Mouse (Mus musculus) thymus, postnatal 14 days (tissue): ENCODE data around the gene H2al1j.
"Not testable (repeated sequence)": the region's sequence is repeated elsewhere in the genome, so short reads cannot be mapped to it uniquely, and the experiment has no call there.

Experiments
- DNase-seq: peaks from one replicate; pipeline ENCODE4 v3.0.0; 2021

The H2al1j gene

GRCm38 (mm10) chrX:11327522-11327921 lies at the start of gene H2al1j:
Gene H2al1j (plus strand): TSS chrX:11327822.
- not testable (repeated sequence) for DNase-seq

GRCm38 (mm10) chrX:11280741-11281140 lies 46.9 kb upstream of the H2al1j start:
- DNase-seq = no peak

- DNase-seq = no peak
These were observed 39.2 kb upstream of the H2al1j start for GRCm38 (mm10) chrX:11288306-11288882.

GRCm38 (mm10) chrX:11289244-11289643 lies 38.4 kb upstream of the H2al1j start:
- no peak for DNase-seq

- DNase-seq = not testable (repeated sequence)
These were observed 28.7 kb upstream of the H2al1j start, which contains the start of gene H2al1a for GRCm38 (mm10) chrX:11298957-11299356. Gene H2al1a (plus strand): TSS chrX:11299257.

GRCm38 (mm10) chrX:11302132-11302531 lies 25.5 kb upstream of the H2al1j start, which contains the start of gene H2al1b:
Gene H2al1b (plus strand): TSS chrX:11302432.
- not testable (repeated sequence) for DNase-seq

GRCm38 (mm10) chrX:11305355-11305754 lies 22.3 kb upstream of the H2al1j start, which contains the start of gene H2al1c:
Gene H2al1c (plus strand): TSS chrX:11305655.
- DNase-seq = not testable (repeated sequence)

- DNase-seq = not testable (repeated sequence)
These were observed 19.1 kb upstream of the H2al1j start, which contains the start of gene H2al1d for GRCm38 (mm10) chrX:11308524-11308923. Gene H2al1d (plus strand): TSS chrX:11308824.

- DNase-seq = not testable (repeated sequence)
These were observed 16.0 kb upstream of the H2al1j start, which contains the start of gene H2al1e for GRCm38 (mm10) chrX:11311634-11312033. Gene H2al1e (plus strand): TSS chrX:11311934.

GRCm38 (mm10) chrX:11314858-11315257 lies 12.8 kb upstream of the H2al1j start, which contains the start of gene H2al1f:
Gene H2al1f (plus strand): TSS chrX:11315158.
- DNase-seq = not testable (repeated sequence)

- not testable (repeated sequence) for DNase-seq
These were observed 9.7 kb upstream of the H2al1j start, which contains the start of gene H2al1g for GRCm38 (mm10) chrX:11317956-11318355. Gene H2al1g (plus strand): TSS chrX:11318256.

- DNase-seq = not testable (repeated sequence)
These were observed 6.4 kb upstream of the H2al1j start, which contains the start of gene H2al1h for GRCm38 (mm10) chrX:11321192-11321591. Gene H2al1h (plus strand): TSS chrX:11321492.

GRCm38 (mm10) chrX:11324359-11324758 lies 3.3 kb upstream of the H2al1j start, which contains the start of gene H2al1i:
Gene H2al1i (plus strand): TSS chrX:11324659.
- not testable (repeated sequence) for DNase-seq

GRCm38 (mm10) chrX:11345762-11346161 lies 18.1 kb downstream of the H2al1j start:
- no peak for DNase-seq

GRCm38 (mm10) chrX:11346756-11347155 lies 19.1 kb downstream of the H2al1j start:
- DNase-seq = no peak

GRCm38 (mm10) chrX:11360823-11361222 lies 33.2 kb downstream of the H2al1j start:
- DNase-seq = no peak

- DNase-seq = no peak
These were observed 33.6 kb downstream of the H2al1j start for GRCm38 (mm10) chrX:11361261-11361660.

GRCm38 (mm10) chrX:11363890-11364289 lies 36.3 kb downstream of the H2al1j start:
- no peak for DNase-seq

GRCm38 (mm10) chrX:11365151-11365550 lies 37.5 kb downstream of the H2al1j start:
- DNase-seq = no peak
